Mouse (Mus musculus) left cerebral cortex, adult 11 months (tissue): ENCODE results near the gene Nhej1.

Experiments
- DNase-seq: peaks from one replicate; pipeline ENCODE4 v3.0.0; 2022; ENCODE audit warnings: low spot score

Gene Nhej1

GRCm38 (mm10) chr1:75124346-75125321 lies at the start of gene Nhej1:
Nhej1 (minus strand) TSS chr1:75125200.
- peak; percentile 85 for DNase-seq

GRCm38 (mm10) chr1:75168472-75169464 lies 43.8 kb upstream of the Nhej1 start, which contains the start of gene Zfand2b:
Zfand2b (plus strand) TSS chr1:75168646.
- DNase-seq: peak; percentile 88

GRCm38 (mm10) chr1:75168093-75168471 lies 43.1 kb upstream of the Nhej1 start:
- DNase-seq: no peak

- no peak for DNase-seq
These were observed 35.2 kb upstream of the Nhej1 start for GRCm38 (mm10) chr1:75160256-75160617.

GRCm38 (mm10) chr1:75159540-75160255 lies 34.7 kb upstream of the Nhej1 start:
- no peak for DNase-seq

GRCm38 (mm10) chr1:75158990-75159389 lies 34.0 kb upstream of the Nhej1 start:
- DNase-seq: no peak

GRCm38 (mm10) chr1:75155837-75156236 lies 30.8 kb upstream of the Nhej1 start:
- DNase-seq: no peak

GRCm38 (mm10) chr1:75148727-75149126 lies 23.7 kb upstream of the Nhej1 start:
- DNase-seq: no peak

GRCm38 (mm10) chr1:75147411-75148135 lies 22.6 kb upstream of the Nhej1 start:
- DNase-seq: no peak

- no peak for DNase-seq
These were observed 20.6 kb upstream of the Nhej1 start for GRCm38 (mm10) chr1:75145589-75145988.

- peak; percentile 94 for DNase-seq
These were observed 17.6 kb upstream of the Nhej1 start, which contains the start of the genes Cnppd1 and Retreg2 for GRCm38 (mm10) chr1:75142301-75143261. Cnppd1 (minus strand) TSS chr1:75142711. Retreg2 (plus strand) TSS chr1:75142778.

GRCm38 (mm10) chr1:75141486-75142190 lies 16.6 kb upstream of the Nhej1 start:
- peak; percentile 36 for DNase-seq

- no peak for DNase-seq
These were observed 15.7 kb upstream of the Nhej1 start for GRCm38 (mm10) chr1:75140601-75141190.

- DNase-seq: no peak
These were observed 13.4 kb upstream of the Nhej1 start for GRCm38 (mm10) chr1:75138448-75138847.

GRCm38 (mm10) chr1:75136730-75137129 lies 11.7 kb upstream of the Nhej1 start:
- no peak for DNase-seq

- no peak for DNase-seq
These were observed 11.3 kb upstream of the Nhej1 start for GRCm38 (mm10) chr1:75136293-75136692.

GRCm38 (mm10) chr1:75133421-75134207 lies 8.6 kb upstream of the Nhej1 start, which contains the start of gene Slc23a3:
Slc23a3 (minus strand) TSS chr1:75133890.
- DNase-seq: no peak

- DNase-seq: no peak
These were observed 3.6 kb upstream of the Nhej1 start for GRCm38 (mm10) chr1:75128641-75129040.
